Mouse (Mus musculus) CH12.LX (cell line): ENCODE measurements around the gene Wipi2. TPM values are rescaled to one million over a fixed set of nuclear protein-coding genes. Genes with fewer than 3 reads are reported as not detected.

Experiments
- DNase-seq: peaks from one replicate; pipeline ENCODE4 v3.0.0-alpha.2; 2013; ENCODE audit errors: extremely low read depth
- H3K27ac ChIP-seq: 2 replicates; pipeline ENCODE4 v1.5.1; 2012; ENCODE audit warnings: low read depth, mild to moderate bottlenecking, control low read depth, moderate library complexity; ENCODE audit not compliant: insufficient read depth
- H3K27me3 ChIP-seq: replicated peaks from 2 replicates; pipeline ENCODE3; 2012; ENCODE audit warnings: inconsistent platforms
- H3K36me3 ChIP-seq, 2 experiments: replicated peaks in 1 of 2; 2 replicates each; pipeline versions ENCODE3 to v1.6.1; 2012; ENCODE audit warnings: inconsistent platforms in 1 of 2, low read length in 1 of 2, mild to moderate bottlenecking in 1 of 2, mixed read lengths in 1 of 2, moderate library complexity in 1 of 2; ENCODE audit not compliant: control insufficient read depth in 1 of 2, insufficient read depth in 1 of 2
- H3K4me1 ChIP-seq, 2 experiments: 2 replicates each; pipeline ENCODE4 v1.6.1; 2012; ENCODE audit warnings: inconsistent platforms in 1 of 2, moderate library complexity in 1 of 2; ENCODE audit not compliant: insufficient read depth in 2 of 2, control insufficient read depth in 1 of 2
- H3K4me2 ChIP-seq: 2 replicates; pipeline ENCODE4 v1.6.1; 2012; ENCODE audit warnings: low read depth, mild to moderate bottlenecking, control low read depth; ENCODE audit not compliant: poor library complexity, insufficient read depth, severe bottlenecking
- H3K4me3 ChIP-seq, 3 experiments: fragments of 150-350 bp in 1 of 3; sonication (generic) in 1 of 3; replicated peaks in 1 of 3; 2 replicates each; pipeline versions ENCODE3 to v1.5.1; 2011 to 2012; ENCODE audit warnings: low read depth in 2 of 3, low read length in 2 of 3, mild to moderate bottlenecking in 2 of 3, moderate library complexity in 2 of 3, control low read depth in 1 of 3, improper control_type of control experiment in 1 of 3, inconsistent platforms in 1 of 3, mixed read lengths in 1 of 3; ENCODE audit not compliant: poor library complexity in 1 of 3
- H3K79me2 ChIP-seq: replicated peaks from 2 replicates; pipeline ENCODE4 v1.6.1; 2012; ENCODE audit warnings: mild to moderate bottlenecking, moderate library complexity; ENCODE audit not compliant: control insufficient read depth, poor library complexity, insufficient read depth, severe bottlenecking; ENCODE audit errors: extremely low read depth
- H3K9ac ChIP-seq: 2 replicates; pipeline ENCODE4 v1.6.1; 2012; ENCODE audit warnings: low read depth, mild to moderate bottlenecking, control low read depth, moderate library complexity; ENCODE audit not compliant: insufficient read depth
- H3K9me3 ChIP-seq: replicated peaks from 2 replicates; pipeline ENCODE3; 2012; ENCODE audit warnings: low read length, inconsistent platforms, mixed read lengths
- BHLHE40 ChIP-seq: IDR thresholded peaks from 2 replicates; pipeline ENCODE4 v1.6.1; 2011; ENCODE audit warnings: mild to moderate bottlenecking, low read depth, low read length, improper control_type of control experiment
- CHD1 ChIP-seq: IDR thresholded peaks from 2 replicates; pipeline ENCODE4 v1.6.1; 2012; ENCODE audit warnings: low read depth, low read length, improper control_type of control experiment, inconsistent platforms
- CHD2 ChIP-seq: IDR thresholded peaks from 2 replicates; pipeline ENCODE4 v1.6.1; 2011; ENCODE audit warnings: low read length, improper control_type of control experiment
- CTCF ChIP-seq, 2 experiments: IDR thresholded peaks in 1 of 2; conservative IDR thresholded peaks in 1 of 2; 2 replicates each; pipeline ENCODE4 v1.5.1; 2011 to 2012; ENCODE audit warnings: low read depth in 2 of 2, low read length in 2 of 2, improper control_type of control experiment in 1 of 2, inconsistent platforms in 1 of 2, mild to moderate bottlenecking in 1 of 2, moderate library complexity in 1 of 2
- E2F4 ChIP-seq: IDR thresholded peaks from 2 replicates; pipeline ENCODE4 v1.6.1; 2011; ENCODE audit warnings: low read depth, low read length, improper control_type of control experiment; ENCODE audit not compliant: insufficient replicate concordance
- EP300 ChIP-seq: IDR thresholded peaks from 2 replicates; pipeline ENCODE4 v1.6.1; 2011; ENCODE audit warnings: low read length, improper control_type of control experiment
- ETS1 ChIP-seq: conservative IDR thresholded peaks from 2 replicates; pipeline ENCODE4 v1.6.1; 2012; ENCODE audit warnings: low read depth, mild to moderate bottlenecking, inconsistent platforms, low read length, improper control_type of control experiment, moderate library complexity
- GABPA ChIP-seq: IDR thresholded peaks from 2 replicates; pipeline ENCODE4 v1.6.1; 2012; ENCODE audit warnings: low read depth, low read length, improper control_type of control experiment, inconsistent platforms; ENCODE audit not compliant: insufficient replicate concordance
- KAT2A ChIP-seq: IDR thresholded peaks from 2 replicates; pipeline ENCODE4 v1.6.1; 2012; ENCODE audit warnings: low read length, improper control_type of control experiment, inconsistent platforms; ENCODE audit not compliant: insufficient replicate concordance
- MAFK ChIP-seq: IDR thresholded peaks from 2 replicates; pipeline ENCODE4 v1.6.1; 2011; ENCODE audit warnings: low read length, improper control_type of control experiment; ENCODE audit not compliant: insufficient replicate concordance
- MAX ChIP-seq: IDR thresholded peaks from 2 replicates; pipeline ENCODE4 v1.6.1; 2011; ENCODE audit warnings: low read length, improper control_type of control experiment
- MAZ ChIP-seq: IDR thresholded peaks from 2 replicates; pipeline ENCODE4 v1.6.1; 2012; ENCODE audit warnings: low read depth, mild to moderate bottlenecking, inconsistent platforms, low read length, improper control_type of control experiment, moderate library complexity
- MXI1 ChIP-seq: IDR thresholded peaks from 2 replicates; pipeline ENCODE4 v1.6.1; 2011; ENCODE audit warnings: mild to moderate bottlenecking, low read depth, low read length, improper control_type of control experiment
- NELFE ChIP-seq: IDR thresholded peaks from 2 replicates; pipeline ENCODE4 v1.6.1; 2011; ENCODE audit warnings: low read depth, low read length, improper control_type of control experiment
- NRF1 ChIP-seq: IDR thresholded peaks from 2 replicates; pipeline ENCODE4 v1.6.1; 2014; ENCODE audit warnings: low read depth, mild to moderate bottlenecking, inconsistent platforms, low read length, improper control_type of control experiment, moderate library complexity
- POLR2A ChIP-seq: IDR thresholded peaks from 2 replicates; pipeline ENCODE4 v1.6.1; 2011; ENCODE audit warnings: low read depth, mild to moderate bottlenecking, improper control_type of control experiment, low read length
- RAD21 ChIP-seq: IDR thresholded peaks from 2 replicates; pipeline ENCODE4 v1.6.1; 2011; ENCODE audit warnings: low read depth, mild to moderate bottlenecking, low read length, improper control_type of control experiment, moderate library complexity
- RCOR1 ChIP-seq: conservative IDR thresholded peaks from 2 replicates; pipeline ENCODE4 v1.6.1; 2012; ENCODE audit warnings: low read depth, mild to moderate bottlenecking, inconsistent platforms, low read length, improper control_type of control experiment
- TCF12 ChIP-seq: IDR thresholded peaks from 2 replicates; pipeline ENCODE4 v1.6.1; 2014; ENCODE audit warnings: low read depth, mild to moderate bottlenecking, inconsistent platforms, low read length, improper control_type of control experiment
- UBTF ChIP-seq: IDR thresholded peaks from 2 replicates; pipeline ENCODE4 v1.6.1; 2012; ENCODE audit warnings: low read depth, mild to moderate bottlenecking, inconsistent platforms, low read length, improper control_type of control experiment, moderate library complexity
- USF2 ChIP-seq: conservative IDR thresholded peaks from 2 replicates; pipeline ENCODE4 v1.6.1; 2011; ENCODE audit warnings: low read depth, low read length, improper control_type of control experiment
- ZC3H11A ChIP-seq: IDR thresholded peaks from 2 replicates; pipeline ENCODE4 v1.6.1; 2012; ENCODE audit warnings: low read depth, mild to moderate bottlenecking, inconsistent platforms, low read length, improper control_type of control experiment
- ZMIZ1 ChIP-seq: IDR thresholded peaks from 2 replicates; pipeline ENCODE4 v1.6.1; 2012; ENCODE audit warnings: low read depth, mild to moderate bottlenecking, inconsistent platforms, low read length, improper control_type of control experiment
- ZNF384 ChIP-seq: IDR thresholded peaks from 2 replicates; pipeline ENCODE4 v1.6.1; 2012; ENCODE audit warnings: low read depth, low read length, improper control_type of control experiment, inconsistent platforms
- dilution Hi-C: fragments of 300-500 bp; cut with MboI; formaldehyde crosslinking; loops from 2 replicates; pipeline ENCODE4 v1.14.3; 2020; ENCODE audit warnings: low sequenced_read_pairs; ENCODE audit not compliant: extremely low pct_unique_long_range_greater_than_20kb, extremely low pct_ligation_motif_present
- in situ Hi-C: fragments of 300-500 bp; cut with MboI; formaldehyde crosslinking; loops from 3 replicates; pipeline ENCODE4 v1.14.3; 2019; ENCODE audit warnings: low sequenced_read_pairs, low pct_ligation_motif_present, low pct_unique_long_range_greater_than_20kb, mixed read lengths
- polyA plus RNA-seq: library from polyadenylated mRNA; unstranded; fragments of >175 nt; gene quantifications from 2 replicates; pipeline ENCODE4 v1.2.1, GENCODE M21; 2012; ENCODE audit warnings: low read depth; ENCODE audit not compliant: insufficient read length
- total RNA-seq, 2 experiments: library from RNA; depleted of rRNA; stranded (reverse); fragments of 300-350 nt in 1 of 2; fragments of >200 nt in 1 of 2; gene quantifications; 2 replicates each; pipeline ENCODE4 v1.2.3; 2012 to 2014

The Wipi2 gene
- total and polyA plus RNA-seq, 3 experiments = 38.0 to 47.4 (median 43.4) TPM

DNA sequence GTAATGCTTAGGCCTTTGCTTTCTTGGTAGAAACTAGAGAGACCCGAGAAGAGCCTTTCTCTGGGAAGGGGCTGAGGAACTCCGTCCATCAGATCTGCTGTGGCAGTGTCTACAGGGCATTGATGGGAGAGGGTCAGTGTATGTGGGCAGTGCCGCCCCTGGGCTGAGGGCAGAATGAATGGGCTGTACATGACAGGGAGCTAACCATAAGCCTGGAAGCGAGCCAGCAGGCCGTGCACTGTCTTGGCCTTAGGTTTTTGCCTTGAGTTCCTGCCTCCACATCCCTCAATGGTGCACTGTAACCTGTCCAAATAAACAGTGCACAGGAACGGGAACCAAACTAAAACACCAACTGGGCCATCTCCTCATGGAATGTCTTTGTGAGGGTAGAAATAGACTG, 30.8 kb upstream of the Wipi2 start:
- H3K27me3 ChIP-seq = peaks cover 24% of the 10 kb centered on the region
- no peaks in the 10 kb centered on the region for H3K9me3 ChIP-seq
- dilution Hi-C loops = no loop called here
- H3K9ac ChIP-seq = no peak overlapping the region
- DNase-seq = no peak
- H3K27ac ChIP-seq = no peak overlapping the region
- no peaks in the 10 kb centered on the region for H3K36me3 ChIP-seq
- no peak overlapping the region for H3K4me2 ChIP-seq
- no peaks in the 10 kb centered on the region for H3K79me2 ChIP-seq
- TF ChIP-seq BHLHE40 (no peak), EP300 (no peak), MAX (no peak), MXI1 (no peak), GABPA (no peak), ZNF384 (no peak), MAZ (no peak), UBTF (no peak), ETS1 (no peak), TCF12 (no peak), CHD1 (no peak), NRF1 (no peak), RAD21 (no peak), NELFE (no peak), E2F4 (no peak), CHD2 (no peak), POLR2A (no peak)
- in situ Hi-C loops = loop anchor here (25.0 kb wide), 1 partner anchor 116 kb away; no protein-coding TSS in a partner anchor
- H3K4me1 ChIP-seq = peaks cover 6 to 9% of the 10 kb centered on the region in 2 experiments
- H3K4me3 ChIP-seq = no peak overlapping the region

DNA sequence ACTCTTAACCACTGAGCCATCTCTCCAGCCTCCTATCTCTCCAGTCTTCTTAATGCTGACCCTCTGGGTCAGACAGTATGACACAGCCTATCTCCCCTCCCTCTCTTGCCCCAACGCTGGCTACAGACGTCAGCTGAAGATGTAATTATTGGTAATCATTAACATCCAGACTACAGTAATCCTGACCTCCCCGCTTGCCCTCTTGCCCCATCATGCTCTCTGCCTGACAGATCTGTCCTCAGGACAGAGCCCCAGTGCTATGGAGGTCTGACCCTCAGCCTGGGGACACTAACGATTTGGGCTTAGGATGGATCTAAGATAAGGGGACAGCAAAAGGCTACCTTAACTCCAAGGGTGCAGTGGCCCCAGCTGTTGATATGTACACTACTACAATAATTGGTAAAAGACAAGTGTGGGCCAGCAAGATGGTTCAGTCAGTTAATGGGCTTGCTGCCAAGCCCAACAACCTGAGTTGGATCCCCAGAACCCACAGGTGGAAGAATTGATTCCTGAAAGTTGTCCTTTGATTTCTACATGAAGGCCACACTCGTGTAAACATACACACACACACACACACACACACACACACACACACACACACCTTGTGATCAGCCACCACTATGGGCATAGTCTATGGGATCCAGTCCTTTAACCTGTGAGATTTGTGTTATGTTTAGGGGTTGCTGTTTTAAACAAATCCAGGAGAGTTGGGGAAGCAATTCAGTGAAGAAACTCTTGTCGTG, 29.7 kb upstream of the Wipi2 start:
- Histone ChIP-seq H3K4me1 (peaks cover 6 to 9% of the 10 kb centered on the region in 2 experiments), H3K36me3 (no peaks in the 10 kb centered on the region), H3K27me3 (peaks cover 34% of the 10 kb centered on the region), H3K9ac (no peak overlapping the region), H3K4me3 (no peak overlapping the region), H3K79me2 (no peaks in the 10 kb centered on the region), H3K4me2 (no peak overlapping the region), H3K27ac (no peak overlapping the region), H3K9me3 (no peaks in the 10 kb centered on the region)
- no peak for TF ChIP-seq POLR2A
- TF ChIP-seq CTCF (conservative IDR thresholded peaks at IDR 0.05 in 1 of 2, IDR thresholded peaks at IDR 0.05 in 1 of 2; ENCODE audit: low read depth in 2 of 2, low read length in 2 of 2) = no peak
- TF ChIP-seq ZC3H11A = no peak
- no peak for TF ChIP-seq ETS1
- no peak for TF ChIP-seq USF2
- TF ChIP-seq KAT2A = no peak
- no peak for TF ChIP-seq ZMIZ1
- no peak for TF ChIP-seq CHD2
- TF ChIP-seq UBTF = no peak
- TF ChIP-seq RCOR1 = no peak
- no peak for TF ChIP-seq MAFK
- no peak for TF ChIP-seq NRF1
- DNase-seq = no peak
- dilution Hi-C loops (no loop called here), in situ Hi-C loops (loop anchor here (25.0 kb wide), 1 partner anchor 114 kb away; no protein-coding TSS in a partner anchor)
